Mouse (Mus musculus) liver, adult 10 weeks (tissue): ENCODE measurements around the gene Sucnr1. TPM values are rescaled to one million over a fixed set of nuclear protein-coding genes. Genes with fewer than 3 reads are reported as not detected.

Source experiments
- polyA plus RNA-seq: library from polyadenylated mRNA; stranded (reverse); fragments of 350-450 nt; fragmentation: Illumina TruSeq; extraction: RNeasy Lipid Tissue Mini Kit (QIAGEN cat#74804); gene quantifications from one replicate; pipeline ENCODE4 v1.2.3, GENCODE M21; 2014; ENCODE audit warnings: low read depth, low replicate concordance

Sucnr1 gene
- polyA plus RNA-seq: 129 TPM

DNA sequence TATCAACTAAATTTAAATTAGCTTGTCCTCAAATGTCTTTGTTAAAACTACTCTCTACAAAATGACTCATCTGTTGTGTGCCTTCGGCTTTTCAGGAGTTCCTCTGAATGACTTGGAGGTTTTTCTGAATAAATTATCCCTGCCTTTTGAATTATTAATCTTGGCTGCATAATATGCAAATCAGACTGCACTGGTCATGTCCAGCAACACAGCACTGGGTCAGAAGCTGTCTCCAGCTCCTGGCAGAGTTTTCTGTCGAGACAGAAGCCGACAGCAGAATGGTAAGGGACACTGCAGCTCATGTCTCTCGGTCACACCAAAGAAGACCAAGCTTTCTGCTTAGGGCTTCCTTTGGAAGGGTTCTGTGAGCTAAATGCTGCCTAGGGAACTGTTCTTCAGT is at the start of gene Sucnr1:
Gene Sucnr1 (plus strand): TSS at position 222 of the 400 bp plus-strand sequence.

Other genes with a start within 250 kb of the Sucnr1 start
- gene Gm8298, start 220.8 kb upstream of the Sucnr1 start, polyA plus RNA-seq: not detected
- not detected for gene C130079G13Rik, start 156.7 kb upstream of the Sucnr1 start, polyA plus RNA-seq
- gene Aadacl2, start 75.1 kb upstream of the Sucnr1 start, polyA plus RNA-seq: not detected
- gene Aadac, start 56.2 kb upstream of the Sucnr1 start, polyA plus RNA-seq: 1,517 TPM